Comparison of ENCODE assay signal across 26 mouse cellular contexts in genomic region chr11:120107796-120108195, GRCm38 (mm10). TPM values are rescaled to one million over a fixed set of nuclear protein-coding genes. Genes with fewer than 3 reads are reported as not detected.
DNase-seq lines count a peak whose midpoint lies in the region; ATAC-seq and TF ChIP-seq lines count a peak whose summit lies in the region.
"Had no signal": no experiment of that assay in that cellular context is flagged by ENCODE, and none has a peak within 500 bp of the region (broad histone marks: within the 10 kb centered on the region; RNA-seq: fewer than 3 reads in every experiment).

No protein-coding gene starts in this region.

- peak; percentile 17 to 49 for DNase-seq in heart, adult 18-20 months
- DNase-seq in limb, embryonic 10.5 days (ENCODE audit: low spot score) = no peak
- DNase-seq in kidney, postnatal 0 days (ENCODE audit: low spot score) = no peak
- DNase-seq in thymus, postnatal 14 days = no peak
- DNase-seq: adrenal gland, postnatal 10 days; cerebellum, adult 11 months; cerebellum, adult 9-10 months; cerebellum, postnatal 36 days; gastrocnemius, adult 2 months; gastrocnemius, postnatal 36 days; liver, postnatal 0 days; lung, postnatal 4 days; midbrain, embryonic 14.5 days; retina, postnatal 1 day; right cerebral cortex, postnatal 14 days had no signal

- no peaks in the 10 kb centered on the region for H3K27me3 ChIP-seq in heart, embryonic 12.5 days (replicated peaks)
- no peaks in the 10 kb centered on the region for H3K27me3 ChIP-seq in limb, embryonic 12.5 days
- H3K27me3 ChIP-seq in limb, embryonic 10.5 days (ENCODE audit: low read depth, poor library complexity, severe bottlenecking) = no peaks in the 10 kb centered on the region
- H3K27me3 ChIP-seq in kidney, postnatal 0 days (ENCODE audit: insufficient read depth, low read length) = no peaks in the 10 kb centered on the region
- H3K27me3 ChIP-seq: heart, embryonic 15.5 days; hindbrain, embryonic 12.5 days; liver, embryonic 12.5 days; neural tube, embryonic 15.5 days; Patski had no signal

- H3K4me3 ChIP-seq in heart, embryonic 12.5 days = no peak overlapping the region
- no peak overlapping the region for H3K4me3 ChIP-seq in limb, embryonic 12.5 days (replicated peaks)
- H3K4me3 ChIP-seq in limb, embryonic 10.5 days = no peak overlapping the region
- no peak overlapping the region for H3K4me3 ChIP-seq in kidney, postnatal 0 days (replicated peaks; ENCODE audit: low read depth, low read length)
- H3K4me3 ChIP-seq: gastrocnemius, adult 2 months; heart, embryonic 15.5 days; hindbrain, embryonic 12.5 days; liver, embryonic 12.5 days; neural tube, embryonic 15.5 days had no signal

- peaks cover 69% of the 10 kb centered on the region for H3K36me3 ChIP-seq in heart, embryonic 12.5 days
- H3K36me3 ChIP-seq in limb, embryonic 12.5 days = peaks cover 63% of the 10 kb centered on the region
- peaks cover 80% of the 10 kb centered on the region for H3K36me3 ChIP-seq in limb, embryonic 10.5 days
- H3K36me3 ChIP-seq in kidney, postnatal 0 days (ENCODE audit: insufficient read depth, low read length) = peaks cover 27% of the 10 kb centered on the region

- TF ChIP-seq CTCF in kidney, postnatal 0 days (IDR thresholded peaks at IDR 0.05; ENCODE audit: low read depth) = no peak

- no peak for ATAC-seq in heart, embryonic 12.5 days (ENCODE audit: insufficient number of reproducible peaks, low FRiP score)
- ATAC-seq in limb, embryonic 12.5 days (ENCODE audit: insufficient number of reproducible peaks, insufficient read depth, low FRiP score, low TSS enrichment, low read depth) = no peak
- no peak for ATAC-seq in kidney, postnatal 0 days (replicated peaks; ENCODE audit: low FRiP score, low read depth)
- ATAC-seq in erythroid progenitor cell, adult 5-6 weeks (replicated peaks; ENCODE audit: low FRiP score, poor library complexity, severe bottlenecking) = no peak
- ATAC-seq: forebrain, embryonic 14.5 days; intestine, embryonic 16.5 days; liver, embryonic 12.5 days; liver, postnatal 0 days; lung, postnatal 0 days; Patski had no signal

- no peaks in the 10 kb centered on the region for H3K9me3 ChIP-seq in heart, embryonic 12.5 days (replicated peaks)
- H3K9me3 ChIP-seq in limb, embryonic 12.5 days = no peaks in the 10 kb centered on the region
- H3K9me3 ChIP-seq in limb, embryonic 10.5 days (replicated peaks) = no peaks in the 10 kb centered on the region
- no peaks in the 10 kb centered on the region for H3K9me3 ChIP-seq in kidney, postnatal 0 days (replicated peaks; ENCODE audit: low read length)
- H3K9me3 ChIP-seq: heart, embryonic 15.5 days; hindbrain, embryonic 12.5 days; liver, embryonic 12.5 days; neural tube, embryonic 15.5 days had no signal

- no peak overlapping the region for H3K9ac ChIP-seq in heart, embryonic 12.5 days
- H3K9ac ChIP-seq in limb, embryonic 12.5 days (replicated peaks) = 0 out of 2 replicates have a peak overlapping the region, but pooled peaks have one; percentile 31
- H3K9ac ChIP-seq in kidney, postnatal 0 days (ENCODE audit: low read depth, low read length) = no peak overlapping the region
- H3K9ac ChIP-seq: heart, embryonic 15.5 days; hindbrain, embryonic 12.5 days; liver, embryonic 12.5 days; liver, postnatal 0 days; neural tube, embryonic 15.5 days had no signal

- WGBS in heart, embryonic 12.5 days = 84% methylated on average over 9 of the region's 9 CpGs
- 83% methylated on average over 9 of the region's 9 CpGs for WGBS in limb, embryonic 12.5 days
- 89% methylated on average over 9 of the region's 9 CpGs for WGBS in limb, embryonic 10.5 days
- WGBS in kidney, postnatal 0 days = 72% methylated on average over 9 of the region's 9 CpGs

- no peak overlapping the region for H3K27ac ChIP-seq in heart, embryonic 12.5 days (ENCODE audit: poor library complexity, severe bottlenecking)
- no peak overlapping the region for H3K27ac ChIP-seq in limb, embryonic 12.5 days
- no peak overlapping the region for H3K27ac ChIP-seq in limb, embryonic 10.5 days
- peak overlapping the region; percentile 28; the same call in 1 of the 2 replicates for H3K27ac ChIP-seq in kidney, postnatal 0 days
- H3K27ac ChIP-seq: gastrocnemius, adult 2 months; heart, embryonic 15.5 days; hindbrain, embryonic 12.5 days; liver, embryonic 12.5 days; neural tube, embryonic 15.5 days had no signal

- peaks cover 31% of the 10 kb centered on the region for H3K4me1 ChIP-seq in heart, embryonic 12.5 days (replicated peaks)
- peaks cover 24% of the 10 kb centered on the region for H3K4me1 ChIP-seq in limb, embryonic 12.5 days (replicated peaks)
- H3K4me1 ChIP-seq in limb, embryonic 10.5 days = peaks cover 31% of the 10 kb centered on the region
- peaks cover 3% of the 10 kb centered on the region; the same call in 1 of the 2 replicates for H3K4me1 ChIP-seq in kidney, postnatal 0 days (replicated peaks; ENCODE audit: insufficient read depth, low read length)

- no peak overlapping the region for H3K4me2 ChIP-seq in heart, embryonic 12.5 days
- H3K4me2 ChIP-seq in limb, embryonic 12.5 days = no peak overlapping the region
- no peak overlapping the region for H3K4me2 ChIP-seq in kidney, postnatal 0 days (ENCODE audit: low read length)
- H3K4me2 ChIP-seq: heart, embryonic 15.5 days; hindbrain, embryonic 12.5 days; liver, embryonic 12.5 days; neural tube, embryonic 15.5 days had no signal

RNA-seq across cellular contexts. Expression of gene Ndufaf8, which starts 9.1 kb away (rescaled TPM):
- total RNA-seq in heart, adult 18-20 months (2021) = 10 to 100 TPM; 85.2 to 94.9 TPM
- 73.9 and 79.2 TPM in 2 replicates for polyA plus RNA-seq in heart, embryonic 12.5 days (2016; fragmentation: Nextera tagmentation; extraction: Ambion mirVana)
- polyA plus RNA-seq in limb, embryonic 12.5 days (2016; fragmentation: Nextera tagmentation; extraction: Ambion mirVana) = 67.5 and 71.9 TPM in 2 replicates
- 78.5 and 83.8 TPM in 2 replicates for polyA plus RNA-seq in limb, embryonic 10.5 days (2016; fragmentation: Nextera tagmentation; extraction: Ambion mirVana)
- 107 and 130 TPM in 2 replicates for polyA plus RNA-seq in kidney, postnatal 0 days (2015; fragmentation: Nextera tagmentation; extraction: Ambion mirVana)
- 12.6 TPM in 1 of 2 replicates, not detected in the other for total RNA-seq in erythroid progenitor cell, adult 5-6 weeks (2015; ENCODE audit: low replicate concordance)
- 3.1 TPM in 1 of 2 replicates, not detected in the other for total RNA-seq in erythroid progenitor cell, adult 5-6 weeks (2017; ENCODE audit: low replicate concordance)

RNA-seq across cellular contexts. Expression of gene Tepsin, which starts 9.3 kb away (rescaled TPM):
- total RNA-seq in heart, adult 18-20 months (2021) = 1 to 10 TPM; 5.9 to 8.2 TPM
- polyA plus RNA-seq in heart, embryonic 12.5 days (2016; fragmentation: Nextera tagmentation; extraction: Ambion mirVana) = 15.5 and 16.8 TPM in 2 replicates
- 17.0 and 18.3 TPM in 2 replicates for polyA plus RNA-seq in limb, embryonic 12.5 days (2016; fragmentation: Nextera tagmentation; extraction: Ambion mirVana)
- 21.4 and 23.0 TPM in 2 replicates for polyA plus RNA-seq in limb, embryonic 10.5 days (2016; fragmentation: Nextera tagmentation; extraction: Ambion mirVana)
- polyA plus RNA-seq in kidney, postnatal 0 days (2015; fragmentation: Nextera tagmentation; extraction: Ambion mirVana) = 10.8 and 12.1 TPM in 2 replicates
- total RNA-seq in erythroid progenitor cell, adult 5-6 weeks (2015; ENCODE audit: low replicate concordance) = 4.3 and 27.2 TPM in 2 replicates
- total RNA-seq in erythroid progenitor cell, adult 5-6 weeks (2017; ENCODE audit: low replicate concordance) = 11.0 and 25.7 TPM in 2 replicates

RNA-seq across cellular contexts. Expression of gene Cep131, which starts 21.2 kb away (rescaled TPM):
- 10 to 100 TPM in 1 of 2 experiments, 1 to 10 TPM in 1; 6.5 to 10.5 TPM for total RNA-seq in heart, adult 18-20 months (2021)
- polyA plus RNA-seq in heart, embryonic 12.5 days (2016; fragmentation: Nextera tagmentation; extraction: Ambion mirVana) = 18.7 and 19.2 TPM in 2 replicates
- polyA plus RNA-seq in limb, embryonic 12.5 days (2016; fragmentation: Nextera tagmentation; extraction: Ambion mirVana) = 49.2 and 53.2 TPM in 2 replicates
- polyA plus RNA-seq in limb, embryonic 10.5 days (2016; fragmentation: Nextera tagmentation; extraction: Ambion mirVana) = 46.7 and 55.2 TPM in 2 replicates
- 14.3 and 15.5 TPM in 2 replicates for polyA plus RNA-seq in kidney, postnatal 0 days (2015; fragmentation: Nextera tagmentation; extraction: Ambion mirVana)
- 3.2 TPM in 1 of 2 replicates, not detected in the other for total RNA-seq in erythroid progenitor cell, adult 5-6 weeks (2015; ENCODE audit: low replicate concordance)
- 0.51 and 2.3 TPM in 2 replicates for total RNA-seq in erythroid progenitor cell, adult 5-6 weeks (2017; ENCODE audit: low replicate concordance)

RNA-seq across cellular contexts. Expression of gene Slc38a10, which starts 43.4 kb away (rescaled TPM):
- 10 to 100 TPM; 89.2 to 93.9 TPM for total RNA-seq in heart, adult 18-20 months (2021)
- polyA plus RNA-seq in heart, embryonic 12.5 days (2016; fragmentation: Nextera tagmentation; extraction: Ambion mirVana) = 114 and 117 TPM in 2 replicates
- polyA plus RNA-seq in limb, embryonic 12.5 days (2016; fragmentation: Nextera tagmentation; extraction: Ambion mirVana) = 84.7 and 86.8 TPM in 2 replicates
- 99.6 and 99.8 TPM in 2 replicates for polyA plus RNA-seq in limb, embryonic 10.5 days (2016; fragmentation: Nextera tagmentation; extraction: Ambion mirVana)
- polyA plus RNA-seq in kidney, postnatal 0 days (2015; fragmentation: Nextera tagmentation; extraction: Ambion mirVana) = 94.0 and 105 TPM in 2 replicates
- 14.8 and 17.2 TPM in 2 replicates for total RNA-seq in erythroid progenitor cell, adult 5-6 weeks (2015; ENCODE audit: low replicate concordance)
- 17.1 and 46.0 TPM in 2 replicates for total RNA-seq in erythroid progenitor cell, adult 5-6 weeks (2017; ENCODE audit: low replicate concordance)

Comparison
In these comparisons a context has a peak if more than half of its experiments do, and no peak if none do; other contexts are left out.
1. DNase-seq: peak in heart, adult 18-20 months (2 of 2); none in limb, embryonic 10.5 days (single experiment), kidney, postnatal 0 days (single experiment) and thymus, postnatal 14 days (single experiment).